In the genomic region with DNA sequence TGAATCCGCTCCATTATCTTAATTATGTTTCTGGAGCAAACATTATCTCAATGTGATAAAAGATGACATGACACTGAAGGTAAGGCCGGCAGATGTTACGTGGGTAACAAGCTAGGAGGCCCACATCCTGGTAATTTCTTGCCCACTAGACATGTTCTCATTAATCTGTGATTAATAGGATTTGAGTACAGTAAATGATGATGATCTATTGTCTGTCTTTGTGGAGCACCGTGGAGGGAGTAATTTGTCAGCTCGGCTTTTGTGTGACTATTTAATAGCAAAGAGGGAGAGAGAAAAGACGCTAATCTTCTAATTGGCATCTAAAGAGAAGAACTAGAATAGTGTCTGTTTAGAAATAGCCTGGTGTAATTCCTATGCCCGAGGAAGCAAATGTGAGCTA, we compare ENCODE assay signal across 36 mouse cellular contexts. TPM values are rescaled to one million over a fixed set of nuclear protein-coding genes. Genes with fewer than 3 reads are reported as not detected.
DNase-seq lines count a peak whose midpoint lies in the region; ATAC-seq and TF ChIP-seq lines count a peak whose summit lies in the region.
"Had no signal": no experiment of that assay in that cellular context is flagged by ENCODE, and none has a peak within 500 bp of the region (broad histone marks: within the 10 kb centered on the region; RNA-seq: fewer than 3 reads in every experiment).

No protein-coding gene starts in this region.

- H3K4me2 ChIP-seq in hindbrain, embryonic 11.5 days (replicated peaks; ENCODE audit: low read depth, low read length), result no peak overlapping the region
- no peak overlapping the region for H3K4me2 ChIP-seq in midbrain, postnatal 0 days (ENCODE audit: low read depth, low read length, poor library complexity, severe bottlenecking)
- H3K4me2 ChIP-seq in midbrain, embryonic 13.5 days (replicated peaks), result no peak overlapping the region
- H3K4me2 ChIP-seq in forebrain, embryonic 15.5 days (replicated peaks), result no peak overlapping the region
- H3K4me2 ChIP-seq: embryonic facial prominence, embryonic 12.5 days; heart, embryonic 13.5 days; intestine, embryonic 15.5 days; liver, embryonic 12.5 days; neural tube, embryonic 12.5 days had no signal

- 0 out of 2 replicates have a peak overlapping the region, but pooled peaks have one; percentile 25 for H3K27ac ChIP-seq in hindbrain, embryonic 11.5 days (ENCODE audit: low read depth, low read length)
- no peak overlapping the region for H3K27ac ChIP-seq in hindbrain, embryonic 10.5 days
- no peak overlapping the region for H3K27ac ChIP-seq in midbrain, postnatal 0 days (ENCODE audit: low read depth, low read length)
- no peak overlapping the region for H3K27ac ChIP-seq in midbrain, embryonic 13.5 days
- no peak overlapping the region for H3K27ac ChIP-seq in forebrain, embryonic 15.5 days (replicated peaks)
- H3K27ac ChIP-seq: embryonic facial prominence, embryonic 12.5 days; heart, embryonic 13.5 days; intestine, embryonic 15.5 days; kidney, postnatal 0 days; liver, embryonic 12.5 days; midbrain, embryonic 15.5 days; neural tube, embryonic 12.5 days had no signal

- TF ChIP-seq CTCF in midbrain, postnatal 0 days (IDR thresholded peaks at IDR 0.05), result no peak

- no peak for DNase-seq in hindbrain, embryonic 11.5 days (ENCODE audit: low spot score)
- no peak for DNase-seq in hindbrain, embryonic 10.5 days (ENCODE audit: low spot score)
- peak; percentile 14 for DNase-seq in midbrain, postnatal 0 days (ENCODE audit: low spot score)
- peak; percentile 88 for DNase-seq in retina, postnatal 1 day
- no peak for DNase-seq in adrenal gland, adult 8-10 months
- DNase-seq: adrenal gland, postnatal 10 days; cerebellum, adult 11 months; cerebellum, adult 9-10 months; cerebellum, postnatal 36 days; gastrocnemius, postnatal 10 days; heart, postnatal 10 days; kidney, adult 2 months; kidney, postnatal 4 days; layer of hippocampus, postnatal 36 days; left cerebral cortex, postnatal 4 days; liver, postnatal 0 days; lung, postnatal 36 days; right cerebral cortex, adult 18-20 months; spleen, adult 18-20 months; thymus, postnatal 14 days had no signal

- no peak overlapping the region for H3K9ac ChIP-seq in hindbrain, embryonic 11.5 days (ENCODE audit: low read depth, low read length)
- H3K9ac ChIP-seq in midbrain, postnatal 0 days (replicated peaks; ENCODE audit: low read length, poor library complexity, severe bottlenecking), result no peak overlapping the region
- no peak overlapping the region for H3K9ac ChIP-seq in midbrain, embryonic 13.5 days (replicated peaks)
- no peak overlapping the region for H3K9ac ChIP-seq in forebrain, embryonic 15.5 days (replicated peaks)
- H3K9ac ChIP-seq: embryonic facial prominence, embryonic 12.5 days; heart, embryonic 13.5 days; intestine, embryonic 15.5 days; liver, embryonic 12.5 days; liver, postnatal 0 days; midbrain, embryonic 15.5 days; neural tube, embryonic 12.5 days had no signal

- H3K9me3 ChIP-seq in hindbrain, embryonic 11.5 days (ENCODE audit: control insufficient read depth, low read length), result no peaks in the 10 kb centered on the region
- no peaks in the 10 kb centered on the region for H3K9me3 ChIP-seq in hindbrain, embryonic 10.5 days
- no peaks in the 10 kb centered on the region for H3K9me3 ChIP-seq in midbrain, postnatal 0 days (ENCODE audit: low read length)
- H3K9me3 ChIP-seq in midbrain, embryonic 13.5 days, result no peaks in the 10 kb centered on the region
- no peaks in the 10 kb centered on the region for H3K9me3 ChIP-seq in forebrain, embryonic 15.5 days
- H3K9me3 ChIP-seq: embryonic facial prominence, embryonic 12.5 days; heart, embryonic 13.5 days; intestine, embryonic 15.5 days; liver, embryonic 12.5 days; midbrain, embryonic 15.5 days; neural tube, embryonic 12.5 days had no signal

- no peak overlapping the region for H3K4me3 ChIP-seq in hindbrain, embryonic 11.5 days (ENCODE audit: low read depth, low read length)
- H3K4me3 ChIP-seq in hindbrain, embryonic 10.5 days, result no peak overlapping the region
- no peak overlapping the region for H3K4me3 ChIP-seq in midbrain, postnatal 0 days (ENCODE audit: low read depth, low read length)
- no peak overlapping the region for H3K4me3 ChIP-seq in midbrain, embryonic 13.5 days (replicated peaks)
- H3K4me3 ChIP-seq in forebrain, embryonic 15.5 days, result no peak overlapping the region
- H3K4me3 ChIP-seq: embryonic facial prominence, embryonic 12.5 days; heart, embryonic 13.5 days; intestine, embryonic 15.5 days; liver, embryonic 12.5 days; neural tube, embryonic 12.5 days had no signal

- H3K27me3 ChIP-seq in hindbrain, embryonic 11.5 days (ENCODE audit: control insufficient read depth, insufficient read depth, low read length), result no peaks in the 10 kb centered on the region; the same call in 1 of the 2 replicates
- H3K27me3 ChIP-seq in hindbrain, embryonic 10.5 days (ENCODE audit: insufficient read depth, poor library complexity, severe bottlenecking), result peaks cover 14% of the 10 kb centered on the region
- no peaks in the 10 kb centered on the region for H3K27me3 ChIP-seq in midbrain, postnatal 0 days (ENCODE audit: insufficient read depth, low read length)
- H3K27me3 ChIP-seq in midbrain, embryonic 13.5 days, result peaks cover 16% of the 10 kb centered on the region; the same call in 1 of the 2 replicates
- H3K27me3 ChIP-seq in forebrain, embryonic 15.5 days, result peaks cover 39% of the 10 kb centered on the region
- H3K27me3 ChIP-seq: intestine, embryonic 15.5 days had no signal

- ATAC-seq in hindbrain, embryonic 11.5 days (ENCODE audit: low FRiP score), result 0 out of 2 replicates have a peak, but pooled peaks have one; percentile 45
- ATAC-seq in midbrain, postnatal 0 days (ENCODE audit: low FRiP score), result no peak
- no peak for ATAC-seq in midbrain, embryonic 13.5 days
- 0 out of 2 replicates have a peak, but pooled peaks have one; percentile 14 for ATAC-seq in forebrain, embryonic 15.5 days (replicated peaks)
- ATAC-seq: activated CD4-positive, CD25-positive, alpha-beta regulatory T cell, adult 4 months; CD4-positive, CD25-positive, alpha-beta regulatory T cell, adult 4 months; liver, postnatal 0 days had no signal

- no peaks in the 10 kb centered on the region for H3K4me1 ChIP-seq in hindbrain, embryonic 11.5 days (replicated peaks; ENCODE audit: control insufficient read depth, insufficient read depth, low read length)
- no peaks in the 10 kb centered on the region for H3K4me1 ChIP-seq in hindbrain, embryonic 10.5 days (replicated peaks)
- no peaks in the 10 kb centered on the region for H3K4me1 ChIP-seq in midbrain, postnatal 0 days (ENCODE audit: insufficient read depth, low read length)
- peaks cover 20% of the 10 kb centered on the region for H3K4me1 ChIP-seq in midbrain, embryonic 13.5 days (replicated peaks)
- H3K4me1 ChIP-seq in forebrain, embryonic 15.5 days, result peaks cover 18% of the 10 kb centered on the region
- H3K4me1 ChIP-seq: embryonic facial prominence, embryonic 12.5 days; heart, embryonic 13.5 days; intestine, embryonic 15.5 days; liver, embryonic 12.5 days had no signal

- H3K36me3 ChIP-seq in hindbrain, embryonic 11.5 days (ENCODE audit: control insufficient read depth, insufficient read depth, low read length), result no peaks in the 10 kb centered on the region
- H3K36me3 ChIP-seq in hindbrain, embryonic 10.5 days, result no peaks in the 10 kb centered on the region
- no peaks in the 10 kb centered on the region for H3K36me3 ChIP-seq in midbrain, postnatal 0 days (ENCODE audit: insufficient read depth, low read length)
- no peaks in the 10 kb centered on the region for H3K36me3 ChIP-seq in midbrain, embryonic 13.5 days
- H3K36me3 ChIP-seq in forebrain, embryonic 15.5 days, result no peaks in the 10 kb centered on the region
- H3K36me3 ChIP-seq: embryonic facial prominence, embryonic 12.5 days; heart, embryonic 13.5 days; intestine, embryonic 15.5 days; liver, embryonic 12.5 days; midbrain, embryonic 15.5 days; neural tube, embryonic 12.5 days had no signal

- WGBS in hindbrain, embryonic 11.5 days, result 57% methylated on average over 7 of the region's 7 CpGs
- 78% methylated on average over 7 of the region's 7 CpGs for WGBS in hindbrain, embryonic 10.5 days
- WGBS in midbrain, postnatal 0 days, result 39% methylated on average over 7 of the region's 7 CpGs
- WGBS in midbrain, embryonic 13.5 days, result 29% methylated on average over 7 of the region's 7 CpGs
- WGBS in forebrain, embryonic 15.5 days, result 10% methylated on average over 7 of the region's 7 CpGs

RNA-seq across cellular contexts. Expression of gene Aldoart2, which starts 27.3 kb away (rescaled TPM):
- not detected in 2 replicates for polyA plus RNA-seq in hindbrain, embryonic 11.5 days (2014; fragmentation: Nextera tagmentation; extraction: Ambion mirVana)
- polyA plus RNA-seq in hindbrain, embryonic 10.5 days (2016; fragmentation: Nextera tagmentation; extraction: Ambion mirVana), result not detected in 2 replicates
- total RNA-seq in midbrain, postnatal 0 days (2014; rRNA removed), result 0.14 TPM in 1 of 2 replicates, not detected in the other
- 0.10 TPM in 1 of 2 replicates, not detected in the other for polyA plus RNA-seq in midbrain, postnatal 0 days (2015; fragmentation: Nextera tagmentation; extraction: Ambion mirVana)
- not detected in 2 replicates for polyA plus RNA-seq in midbrain, embryonic 13.5 days (2015; fragmentation: Nextera tagmentation; extraction: Ambion mirVana)
- not detected in 2 replicates for polyA plus RNA-seq in forebrain, embryonic 15.5 days (2015; fragmentation: Nextera tagmentation; extraction: Ambion mirVana)
- not detected for total RNA-seq in adrenal gland, adult 8-10 months (2022)
- total RNA-seq: adrenal gland, postnatal 10 days; gastrocnemius, postnatal 10 days; heart, postnatal 10 days; hematopoietic stem cell, adult 5-6 weeks; left cerebral cortex, postnatal 4 days had no signal
- polyA plus RNA-seq: embryonic facial prominence, embryonic 12.5 days; heart, embryonic 13.5 days; kidney, postnatal 0 days; limb, embryonic 14.5 days; liver, embryonic 12.5 days; liver, postnatal 0 days; lung, embryonic 16.5 days; midbrain, embryonic 15.5 days; neural tube, embryonic 12.5 days; stomach, embryonic 16.5 days; urinary bladder, adult 2 months had no signal

RNA-seq across cellular contexts. Expression of gene Nfkbia, which starts 45.3 kb away (rescaled TPM):
- 43.3 and 46.9 TPM in 2 replicates for polyA plus RNA-seq in hindbrain, embryonic 11.5 days (2014; fragmentation: Nextera tagmentation; extraction: Ambion mirVana)
- polyA plus RNA-seq in hindbrain, embryonic 10.5 days (2016; fragmentation: Nextera tagmentation; extraction: Ambion mirVana), result 33.8 and 37.1 TPM in 2 replicates
- total RNA-seq in midbrain, postnatal 0 days (2014; rRNA removed), result 40.8 and 51.4 TPM in 2 replicates
- polyA plus RNA-seq in midbrain, postnatal 0 days (2015; fragmentation: Nextera tagmentation; extraction: Ambion mirVana), result 74.6 and 77.3 TPM in 2 replicates
- 48.8 and 52.9 TPM in 2 replicates for polyA plus RNA-seq in midbrain, embryonic 13.5 days (2015; fragmentation: Nextera tagmentation; extraction: Ambion mirVana)
- 56.2 and 59.4 TPM in 2 replicates for polyA plus RNA-seq in forebrain, embryonic 15.5 days (2015; fragmentation: Nextera tagmentation; extraction: Ambion mirVana)
- total RNA-seq in adrenal gland, adult 8-10 months (2022), result 10 to 100 TPM; 76.2 to 98.5 (median 86.4) TPM

Comparison
In these comparisons a context has a peak if more than half of its experiments do, and no peak if none do; other contexts are left out.
1. ATAC-seq: peak in hindbrain, embryonic 11.5 days (single experiment) and forebrain, embryonic 15.5 days (single experiment); none in midbrain, postnatal 0 days (single experiment) and midbrain, embryonic 13.5 days (single experiment).
2. DNase-seq: peak in midbrain, postnatal 0 days (single experiment) and retina, postnatal 1 day (single experiment); none in hindbrain, embryonic 11.5 days (single experiment), hindbrain, embryonic 10.5 days (single experiment) and adrenal gland, adult 8-10 months (single experiment).